Comparison of ENCODE assay signal across 8 mouse cellular contexts in genomic region chr6:39372727-39373126, GRCm38 (mm10). TPM values are rescaled to one million over a fixed set of nuclear protein-coding genes. Genes with fewer than 3 reads are reported as not detected.
DNase-seq lines count a peak whose midpoint lies in the region; ATAC-seq and TF ChIP-seq lines count a peak whose summit lies in the region.

No protein-coding gene starts in this region.

- peaks cover 36% of the 10 kb centered on the region for H3K4me1 ChIP-seq in bone marrow macrophage, adult 2 months (ENCODE audit: control insufficient read depth, insufficient read depth, low read length)
- peaks cover 10% of the 10 kb centered on the region; the same call in 1 of the 2 replicates for H3K4me1 ChIP-seq in lung, postnatal 0 days (ENCODE audit: insufficient read depth, low read depth, low read length)
- H3K4me1 ChIP-seq in stomach, embryonic 16.5 days (ENCODE audit: control insufficient read depth, insufficient read depth, low read length): peaks cover 14% of the 10 kb centered on the region; the same call in 1 of the 2 replicates

- WGBS in lung, postnatal 0 days: 18% methylated on average over 7 of the region's 7 CpGs
- WGBS in stomach, embryonic 16.5 days: 16% methylated on average over 7 of the region's 7 CpGs

- no peak overlapping the region for H3K4me2 ChIP-seq in lung, postnatal 0 days (replicated peaks; ENCODE audit: low read depth, low read length)
- 0 out of 2 replicates have a peak overlapping the region, but pooled peaks have one; percentile 4 for H3K4me2 ChIP-seq in stomach, embryonic 16.5 days (ENCODE audit: low read depth, low read length)

- no peaks in the 10 kb centered on the region for H3K36me3 ChIP-seq in lung, postnatal 0 days (ENCODE audit: insufficient read depth, low read length)
- 0 out of 2 replicates have a peak, but pooled peaks cover 6% of the 10 kb centered on the region for H3K36me3 ChIP-seq in stomach, embryonic 16.5 days (ENCODE audit: control insufficient read depth, insufficient read depth, low read length)

- no peaks in the 10 kb centered on the region for H3K9me3 ChIP-seq in lung, postnatal 0 days (ENCODE audit: low read length)
- no peaks in the 10 kb centered on the region for H3K9me3 ChIP-seq in stomach, embryonic 16.5 days (replicated peaks; ENCODE audit: control insufficient read depth, low read length)

- TF ChIP-seq EP300 in lung, postnatal 0 days (IDR thresholded peaks at IDR 0.05): no peak

- peak overlapping the region; percentile 12 for H3K4me3 ChIP-seq in bone marrow macrophage, adult 2 months (ENCODE audit: insufficient read depth, low read length)
- no peak overlapping the region for H3K4me3 ChIP-seq in lung, postnatal 0 days (ENCODE audit: low read depth, low read length)
- no peak overlapping the region for H3K4me3 ChIP-seq in stomach, embryonic 16.5 days (replicated peaks; ENCODE audit: low read length)

- DNase-seq in adrenal gland, adult 8-10 months: peak; percentile 13
- no peak for DNase-seq in adrenal gland, adult 18-20 months (ENCODE audit: low spot score in 2 of 2)
- DNase-seq in heart, postnatal 10 days: peak; percentile 63 to 69
- peak; percentile 65 for DNase-seq in lung, postnatal 0 days (ENCODE audit: low spot score)
- DNase-seq in MN1 (ENCODE audit: low spot score): no peak
- no peak for DNase-seq in retina, embryonic 14.5 days (ENCODE audit: low spot score)

- peak; percentile 27 for ATAC-seq in lung, postnatal 0 days
- ATAC-seq in stomach, embryonic 16.5 days (ENCODE audit: insufficient read depth, low FRiP score): no peak

- no peak for TF ChIP-seq CTCF in bone marrow macrophage, adult 2 months (IDR thresholded peaks at IDR 0.05; ENCODE audit: low read depth, low read length)
- no peak for TF ChIP-seq CTCF in lung, postnatal 0 days (IDR thresholded peaks at IDR 0.05)

- peak overlapping the region; percentile 80 for H3K27ac ChIP-seq in bone marrow macrophage, adult 2 months (ENCODE audit: insufficient read depth, low read depth, low read length)
- no peak overlapping the region for H3K27ac ChIP-seq in lung, postnatal 0 days (ENCODE audit: low read length)
- H3K27ac ChIP-seq in stomach, embryonic 16.5 days (ENCODE audit: low read length): peak overlapping the region; percentile 55

- H3K27me3 ChIP-seq in lung, postnatal 0 days (replicated peaks; ENCODE audit: insufficient read depth, low read length): no peaks in the 10 kb centered on the region
- no peaks in the 10 kb centered on the region for H3K27me3 ChIP-seq in stomach, embryonic 16.5 days (ENCODE audit: control insufficient read depth, insufficient read depth, low read length)

- no peak overlapping the region for H3K9ac ChIP-seq in lung, postnatal 0 days (replicated peaks; ENCODE audit: low read depth)
- peak overlapping the region; percentile 46 for H3K9ac ChIP-seq in stomach, embryonic 16.5 days (ENCODE audit: low read length)

- no peak for TF ChIP-seq POLR2A in bone marrow macrophage, adult 2 months (IDR thresholded peaks at IDR 0.05; ENCODE audit: borderline replicate concordance, low read depth, low read length)

- intact Hi-C loops in heart, postnatal 10 days (cut with DNase I): no loop called here

RNA-seq across cellular contexts. Expression of gene Slc37a3, which starts 4.7 kb away (rescaled TPM):
- 10 to 100 TPM; 32.3 to 57.1 (median 44.0) TPM for total RNA-seq in adrenal gland, adult 8-10 months (2022)
- 10 to 100 TPM; 33.1 to 35.8 TPM for total RNA-seq in adrenal gland, adult 18-20 months (2021)
- polyA plus RNA-seq in bone marrow macrophage, adult 2 months (2012; ENCODE audit: insufficient read depth, insufficient read length, missing spikeins): 20.0 and 24.9 TPM in 2 replicates
- total RNA-seq in heart, postnatal 10 days (2021): 10 to 100 TPM; 29.9 to 37.7 TPM
- 24.4 and 27.9 TPM in 2 replicates for polyA plus RNA-seq in lung, postnatal 0 days (2015; fragmentation: Nextera tagmentation; extraction: Ambion mirVana)
- 40.6 and 42.3 TPM in 2 replicates for polyA plus RNA-seq in stomach, embryonic 16.5 days (2015; fragmentation: Nextera tagmentation; extraction: Ambion mirVana)

RNA-seq across cellular contexts. Expression of gene Rab19, which starts 8.2 kb away (rescaled TPM):
- total RNA-seq in adrenal gland, adult 8-10 months (2022): under 1 TPM; 0.15 to 0.86 (median 0.67) TPM
- total RNA-seq in adrenal gland, adult 18-20 months (2021): not detected
- 6.0 and 6.5 TPM in 2 replicates for polyA plus RNA-seq in bone marrow macrophage, adult 2 months (2012; ENCODE audit: insufficient read depth, insufficient read length, missing spikeins)
- total RNA-seq in heart, postnatal 10 days (2021): under 1 TPM; 0.22 to 0.32 TPM
- 5.8 and 6.9 TPM in 2 replicates for polyA plus RNA-seq in lung, postnatal 0 days (2015; fragmentation: Nextera tagmentation; extraction: Ambion mirVana)
- 5.2 and 6.5 TPM in 2 replicates for polyA plus RNA-seq in stomach, embryonic 16.5 days (2015; fragmentation: Nextera tagmentation; extraction: Ambion mirVana)

RNA-seq across cellular contexts. Expression of gene Mkrn1, which starts 47.5 kb away (rescaled TPM):
- 10 to 100 TPM; 69.0 to 90.4 (median 76.6) TPM for total RNA-seq in adrenal gland, adult 8-10 months (2022)
- 10 to 100 TPM; 64.0 to 72.7 TPM for total RNA-seq in adrenal gland, adult 18-20 months (2021)
- polyA plus RNA-seq in bone marrow macrophage, adult 2 months (2012; ENCODE audit: insufficient read depth, insufficient read length, missing spikeins): 101 and 107 TPM in 2 replicates
- 10 to 100 TPM; 52.7 to 84.4 TPM for total RNA-seq in heart, postnatal 10 days (2021)
- 125 and 127 TPM in 2 replicates for polyA plus RNA-seq in lung, postnatal 0 days (2015; fragmentation: Nextera tagmentation; extraction: Ambion mirVana)
- 52.3 and 55.6 TPM in 2 replicates for polyA plus RNA-seq in stomach, embryonic 16.5 days (2015; fragmentation: Nextera tagmentation; extraction: Ambion mirVana)

Comparison
In these comparisons a context has a peak if more than half of its experiments do, and no peak if none do; other contexts are left out.
1. DNase-seq: peak in adrenal gland, adult 8-10 months (single experiment), heart, postnatal 10 days (2 of 2) and lung, postnatal 0 days (single experiment); none in adrenal gland, adult 18-20 months (0 of 2), MN1 (single experiment) and retina, embryonic 14.5 days (single experiment).